Mouse (Mus musculus) thymus, postnatal 36 days (tissue): ENCODE data around the gene Gcdh.
"Not testable (repeated sequence)": the region's sequence is repeated elsewhere in the genome, so short reads cannot be mapped to it uniquely, and the experiment has no call there.

ENCODE experiments used
- DNase-seq, 2 experiments: peaks; one replicate each; pipeline ENCODE4 v3.0.0; 2022; ENCODE audit warnings: mixed read lengths in 2 of 2

Gcdh gene

GRCm38 (mm10) chr8:84909949-84910348 lies 16.2 kb upstream of the Gcdh start:
- no peak for DNase-seq

GRCm38 (mm10) chr8:84909162-84909767 lies 15.5 kb upstream of the Gcdh start:
- DNase-seq: no peak

GRCm38 (mm10) chr8:84908421-84909161 lies 14.9 kb upstream of the Gcdh start, which contains the start of gene Dnase2a:
Dnase2a (plus strand) TSS chr8:84908560.
- peak; percentile 76 to 86 for DNase-seq

- not testable (repeated sequence) for DNase-seq
Observed at GRCm38 (mm10) chr8:84907979-84908378, 14.3 kb upstream of the Gcdh start.

- no peak for DNase-seq
Observed at GRCm38 (mm10) chr8:84907493-84907892, 13.8 kb upstream of the Gcdh start.

- no peak for DNase-seq
Observed at GRCm38 (mm10) chr8:84907037-84907436, 13.3 kb upstream of the Gcdh start.

- DNase-seq: no peak
Observed at GRCm38 (mm10) chr8:84904351-84904750, 10.6 kb upstream of the Gcdh start.

- DNase-seq: peak; percentile 95 to 97
Observed at GRCm38 (mm10) chr8:84902920-84903661, 9.4 kb upstream of the Gcdh start.

GRCm38 (mm10) chr8:84902367-84902919 lies 8.7 kb upstream of the Gcdh start:
- DNase-seq: peak in 1 of 2 experiments; percentile 13

- DNase-seq: no peak
Observed at GRCm38 (mm10) chr8:84901752-84902151, 8.0 kb upstream of the Gcdh start, which contains the start of gene Klf1. Klf1 (plus strand) TSS chr8:84901928.

GRCm38 (mm10) chr8:84901071-84901470 lies 7.3 kb upstream of the Gcdh start:
- DNase-seq: no peak

GRCm38 (mm10) chr8:84895963-84896362 lies 2.2 kb upstream of the Gcdh start:
- no peak for DNase-seq

- no peak for DNase-seq
Observed at GRCm38 (mm10) chr8:84892993-84893708, 570 bp downstream of the Gcdh start.

GRCm38 (mm10) chr8:84889141-84889540 lies 4.6 kb downstream of the Gcdh start:
- DNase-seq: no peak

- DNase-seq: no peak
Observed at GRCm38 (mm10) chr8:84888280-84888679, 5.4 kb downstream of the Gcdh start.

GRCm38 (mm10) chr8:84884728-84885127 lies 9.0 kb downstream of the Gcdh start:
- no peak for DNase-seq

GRCm38 (mm10) chr8:84878915-84879314 lies 14.8 kb downstream of the Gcdh start:
- DNase-seq: no peak

- no peak for DNase-seq
Observed at GRCm38 (mm10) chr8:84877297-84878035, 16.3 kb downstream of the Gcdh start.

- no peak for DNase-seq
Observed at GRCm38 (mm10) chr8:84874339-84874738, 19.4 kb downstream of the Gcdh start.

GRCm38 (mm10) chr8:84873016-84873415 lies 20.7 kb downstream of the Gcdh start:
- no peak for DNase-seq

GRCm38 (mm10) chr8:84872309-84872965 lies 21.3 kb downstream of the Gcdh start:
- peak; percentile 35 to 49 for DNase-seq
